Mouse (Mus musculus): ENCODE measurements around the gene Incenp. TPM values are rescaled to one million over a fixed set of nuclear protein-coding genes. Genes with fewer than 3 reads are reported as not detected.
A peak's percentile ranks its signal among the peaks of the same experiment; 100 is the strongest.

Gene Incenp
- polyA plus RNA-seq (2016; fragmentation: Nextera tagmentation; extraction: Ambion mirVana): 124 and 150 TPM in 2 replicates

DNA sequence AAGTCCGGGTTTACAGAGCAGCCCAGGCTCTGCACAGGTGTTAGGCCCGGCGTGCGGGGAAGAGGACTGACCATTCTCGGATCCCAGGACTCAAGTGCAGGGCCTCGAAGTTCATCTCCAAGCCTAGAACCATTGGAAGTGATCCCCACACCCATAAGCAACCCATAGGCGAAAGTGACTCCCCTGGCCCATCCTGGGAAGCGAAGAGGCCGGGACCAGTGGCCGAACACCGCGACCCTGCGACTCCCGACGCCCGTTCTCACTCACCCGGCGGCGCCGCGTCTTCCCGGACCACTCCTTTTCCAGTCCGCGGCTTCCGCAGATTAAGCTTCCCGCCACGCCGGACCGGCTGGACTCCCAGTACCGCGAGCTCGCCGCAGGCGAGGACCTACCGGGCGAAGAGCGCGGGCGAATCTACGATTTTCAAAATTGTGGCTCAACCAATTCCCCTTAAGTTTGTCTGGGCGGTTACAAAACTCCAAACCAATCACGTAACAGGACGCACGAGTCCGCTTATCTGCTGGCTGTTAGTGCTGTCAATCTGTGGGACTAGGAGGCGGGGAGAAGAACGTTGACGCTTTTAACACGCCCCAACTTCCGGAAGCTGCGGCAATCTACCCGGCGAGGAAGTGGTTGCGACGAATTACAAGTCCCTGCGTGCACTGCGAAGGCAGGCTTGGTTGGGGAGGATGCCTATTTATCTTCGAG, at the start of gene Incenp:
TSS of gene Incenp (minus strand) at position 480 of the 708 bp plus-strand sequence.
- WGBS: under 1% methylated on average over 58 of the region's 58 CpGs

DNA sequence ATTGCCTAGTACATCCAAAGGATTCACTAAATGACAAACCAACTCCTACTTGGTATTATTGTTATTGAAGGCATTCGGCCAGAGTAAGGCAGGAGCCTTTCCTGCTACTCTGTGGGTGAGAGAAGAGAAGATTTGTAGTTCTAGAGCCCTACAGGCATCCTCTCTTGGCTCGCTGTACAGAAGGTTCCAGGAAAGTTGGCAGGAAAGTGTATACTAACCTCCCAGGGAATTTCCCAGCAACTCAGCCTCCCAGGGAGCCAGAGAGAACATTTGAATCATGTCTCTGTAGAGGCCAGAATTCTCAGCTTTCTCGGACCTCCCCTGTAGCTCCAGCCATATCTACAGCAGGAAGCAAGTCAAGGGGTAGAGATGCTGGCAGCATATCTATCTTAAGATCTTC, 47.6 kb upstream of the Incenp start:
- Histone ChIP-seq H3K36me3 (no peaks in the 10 kb centered on the region), H3K27ac (no peak overlapping the region), H3K27me3 (ENCODE audit: insufficient read depth, poor library complexity, severe bottlenecking) (no peaks in the 10 kb centered on the region), H3K4me1 (replicated peaks) (peaks cover 16% of the 10 kb centered on the region), H3K4me3 (no peak overlapping the region), H3K9me3 (no peaks in the 10 kb centered on the region)
- DNase-seq (ENCODE audit: low spot score): no peak
- 93% methylated on average over 3 of the region's 3 CpGs for WGBS

More for the DNA sequence above, at the start of gene Incenp:
- Histone ChIP-seq H3K4me1 (replicated peaks) (peaks cover 33% of the 10 kb centered on the region), H3K27ac (peak within 1 kb of the TSS; percentile 96), H3K4me3 (peak within 1 kb of the TSS; percentile 95), H3K9me3 (0 out of 2 replicates have a peak, but pooled peaks cover 4% of the 10 kb centered on the region), H3K36me3 (peaks cover 31% of the 10 kb centered on the region), H3K27me3 (ENCODE audit: insufficient read depth, poor library complexity, severe bottlenecking) (no peaks in the 10 kb centered on the region)
- DNase-seq (ENCODE audit: low spot score): peak; percentile 96

DNA sequence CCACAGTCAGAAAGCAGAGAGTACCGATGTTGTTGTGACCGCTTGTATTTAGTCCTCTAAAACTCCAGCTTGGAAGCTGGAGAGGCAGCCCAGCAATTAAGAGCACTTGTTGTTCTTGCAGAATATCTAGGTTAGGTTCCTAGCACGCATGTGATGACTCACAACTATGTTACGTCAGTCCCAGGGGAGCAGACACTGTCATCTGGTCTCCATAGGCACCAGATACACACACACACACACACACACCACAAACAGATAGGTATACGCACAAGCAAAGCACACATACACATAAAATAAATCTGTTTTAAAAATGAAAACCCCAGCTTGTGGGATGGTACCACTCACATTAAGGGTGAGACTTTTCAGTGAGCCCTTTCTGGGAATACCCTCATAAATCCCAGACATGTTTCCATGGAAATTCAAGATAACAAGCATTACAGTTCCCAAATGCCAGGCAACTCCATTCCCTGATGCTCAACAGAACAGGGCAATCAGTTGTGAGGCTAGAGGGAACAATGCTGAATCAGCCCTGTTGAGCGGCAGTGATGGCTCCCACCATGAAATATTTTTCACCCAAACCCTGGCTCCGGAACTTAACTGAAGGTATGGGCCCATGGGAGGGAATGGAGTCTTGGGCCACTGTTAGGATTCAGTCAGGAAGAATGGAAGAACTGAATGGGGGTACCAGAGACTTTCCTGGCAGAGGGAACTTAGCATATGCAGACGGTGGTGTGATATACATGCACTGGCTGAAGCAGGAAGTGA, 46.6 kb upstream of the Incenp start:
- H3K36me3 ChIP-seq: no peaks in the 10 kb centered on the region
- DNase-seq (ENCODE audit: low spot score): no peak
- no peak overlapping the region for H3K27ac ChIP-seq
- H3K27me3 ChIP-seq (ENCODE audit: insufficient read depth, poor library complexity, severe bottlenecking): no peaks in the 10 kb centered on the region
- H3K4me3 ChIP-seq: no peak overlapping the region
- no peaks in the 10 kb centered on the region for H3K9me3 ChIP-seq
- WGBS: 91% methylated on average over 8 of the region's 8 CpGs
- peaks cover 26% of the 10 kb centered on the region for H3K4me1 ChIP-seq (replicated peaks)

DNA sequence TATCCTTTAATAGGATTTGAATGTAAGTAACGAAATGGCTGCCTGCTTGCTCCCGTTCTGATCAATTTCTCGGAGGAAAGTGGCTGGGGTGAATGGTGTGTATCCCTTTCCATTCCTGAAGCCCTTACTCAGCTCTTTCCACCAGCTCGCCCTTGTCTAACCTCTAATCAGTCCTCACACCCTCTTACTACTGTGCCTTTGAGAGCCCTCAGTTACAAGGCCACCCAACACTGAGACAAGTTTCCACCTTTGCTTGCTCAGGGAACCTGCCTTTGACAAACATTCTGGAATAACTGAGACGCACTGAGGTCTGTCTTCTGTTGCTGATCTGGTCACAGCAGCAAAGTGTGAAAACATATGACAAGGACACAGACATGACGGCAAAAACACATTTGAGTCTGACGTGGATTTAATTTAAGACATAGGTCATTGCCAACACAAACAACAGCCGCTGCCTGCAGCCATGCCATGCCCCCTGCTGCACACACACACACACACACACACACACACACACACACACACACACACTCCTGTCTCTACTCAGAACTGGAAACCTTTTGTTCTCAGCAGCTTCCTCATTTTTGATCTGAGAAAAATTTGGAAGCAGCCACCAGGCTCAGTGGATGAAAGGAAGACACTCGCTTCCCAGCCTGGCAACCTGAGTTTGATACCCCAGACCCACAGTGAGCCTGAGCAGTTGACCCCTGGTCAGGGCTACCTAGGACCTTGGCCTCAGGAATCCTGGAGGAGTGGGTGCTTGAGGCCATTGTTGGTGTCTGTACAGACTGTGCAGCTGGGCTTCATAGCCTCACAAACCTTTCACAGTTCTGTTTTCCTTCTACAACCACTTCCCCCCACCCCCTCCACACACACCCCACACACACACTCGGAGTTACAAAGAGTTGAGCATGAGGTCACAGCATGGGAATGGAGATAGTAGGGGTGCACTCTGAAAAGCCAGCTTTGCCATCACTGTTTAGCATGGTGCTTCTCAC, 43.5 kb upstream of the Incenp start:
- Histone ChIP-seq H3K36me3 (no peaks in the 10 kb centered on the region), H3K9me3 (no peaks in the 10 kb centered on the region), H3K4me1 (replicated peaks) (peaks cover 41% of the 10 kb centered on the region), H3K27ac (peak overlapping the region; percentile 41; the same call in 1 of the 2 replicates), H3K27me3 (ENCODE audit: insufficient read depth, poor library complexity, severe bottlenecking) (no peaks in the 10 kb centered on the region), H3K4me3 (no peak overlapping the region)
- no peak for DNase-seq (ENCODE audit: low spot score)
- WGBS: 63% methylated on average over 10 of the region's 10 CpGs

DNA sequence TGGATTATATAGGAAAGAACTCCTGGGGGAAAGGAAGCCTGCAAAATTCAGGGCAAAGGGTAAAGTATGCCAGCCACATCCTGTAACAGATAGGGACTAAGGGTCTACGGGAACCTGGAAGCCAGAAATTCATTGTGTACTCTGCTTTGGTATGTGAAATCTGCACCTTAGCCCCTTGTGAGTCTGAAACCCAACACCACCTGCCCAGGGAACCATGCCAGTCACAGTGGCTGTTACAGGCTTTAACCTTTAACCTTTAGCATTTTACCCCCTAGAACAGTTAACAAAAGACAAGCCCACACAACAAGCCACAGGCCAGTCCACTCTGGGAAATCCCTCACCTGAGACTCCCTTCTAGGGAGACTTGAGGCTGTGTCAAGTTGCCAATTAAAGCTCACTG, 42.5 kb upstream of the Incenp start:
- Histone ChIP-seq H3K27ac (peak overlapping the region; percentile 41; the same call in 1 of the 2 replicates), H3K9me3 (no peaks in the 10 kb centered on the region), H3K27me3 (ENCODE audit: insufficient read depth, poor library complexity, severe bottlenecking) (no peaks in the 10 kb centered on the region), H3K4me3 (no peak overlapping the region), H3K36me3 (no peaks in the 10 kb centered on the region), H3K4me1 (replicated peaks) (peaks cover 41% of the 10 kb centered on the region)
- no peak for DNase-seq (ENCODE audit: low spot score)
- 51% methylated on average over 1 of the region's 1 CpGs for WGBS

DNA sequence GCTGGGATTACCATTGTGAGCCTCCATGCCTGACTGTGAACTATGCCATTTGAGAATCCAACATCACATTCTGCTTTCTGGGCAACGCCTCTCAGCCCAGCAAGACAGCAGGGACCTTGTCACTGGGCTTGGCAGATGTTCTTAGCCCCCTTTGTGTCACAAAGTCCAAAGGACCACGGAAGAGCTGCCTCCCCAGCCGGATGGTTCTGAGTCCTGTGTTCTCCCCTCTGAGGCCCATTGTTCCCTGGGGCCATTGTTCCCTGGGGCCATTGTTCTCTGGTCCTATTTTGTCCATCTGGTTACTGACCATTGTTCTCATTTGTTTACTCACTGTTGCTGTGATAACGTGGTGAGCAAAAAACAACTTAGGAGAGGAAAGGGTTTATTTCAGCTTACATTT, 41.6 kb upstream of the Incenp start:
- Histone ChIP-seq H3K27ac (peak overlapping the region; percentile 64), H3K9me3 (no peaks in the 10 kb centered on the region), H3K4me1 (replicated peaks) (peaks cover 45% of the 10 kb centered on the region), H3K36me3 (no peaks in the 10 kb centered on the region), H3K27me3 (ENCODE audit: insufficient read depth, poor library complexity, severe bottlenecking) (no peaks in the 10 kb centered on the region), H3K4me3 (no peak overlapping the region)
- 11% methylated on average over 4 of the region's 4 CpGs for WGBS
- peak; percentile 60 for DNase-seq (ENCODE audit: low spot score)

DNA sequence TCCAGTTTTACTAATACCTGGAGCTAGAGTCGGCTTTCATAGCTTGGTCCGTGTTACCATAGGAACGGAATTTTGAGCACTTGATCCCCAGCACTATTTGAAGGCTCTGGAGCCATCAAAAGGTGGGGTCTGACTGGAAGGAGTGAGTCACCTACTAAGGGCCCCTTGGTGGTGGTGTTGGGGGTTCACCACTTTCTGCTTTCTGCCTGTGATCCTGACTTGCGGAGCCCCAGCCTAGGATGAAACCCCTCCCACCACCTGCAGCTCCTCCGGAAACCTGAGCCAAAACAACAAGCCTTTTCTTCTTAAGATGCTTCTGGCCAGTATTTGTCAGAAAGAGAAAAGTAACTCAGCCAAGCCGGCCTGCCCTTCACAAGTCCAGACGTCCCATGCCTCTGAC, 40.5 kb upstream of the Incenp start:
- Histone ChIP-seq H3K36me3 (no peaks in the 10 kb centered on the region), H3K27ac (peak overlapping the region; percentile 50), H3K9me3 (no peaks in the 10 kb centered on the region), H3K4me3 (no peak overlapping the region), H3K27me3 (ENCODE audit: insufficient read depth, poor library complexity, severe bottlenecking) (no peaks in the 10 kb centered on the region), H3K4me1 (replicated peaks) (peaks cover 50% of the 10 kb centered on the region)
- WGBS: 65% methylated on average over 7 of the region's 7 CpGs
- DNase-seq (ENCODE audit: low spot score): no peak

DNA sequence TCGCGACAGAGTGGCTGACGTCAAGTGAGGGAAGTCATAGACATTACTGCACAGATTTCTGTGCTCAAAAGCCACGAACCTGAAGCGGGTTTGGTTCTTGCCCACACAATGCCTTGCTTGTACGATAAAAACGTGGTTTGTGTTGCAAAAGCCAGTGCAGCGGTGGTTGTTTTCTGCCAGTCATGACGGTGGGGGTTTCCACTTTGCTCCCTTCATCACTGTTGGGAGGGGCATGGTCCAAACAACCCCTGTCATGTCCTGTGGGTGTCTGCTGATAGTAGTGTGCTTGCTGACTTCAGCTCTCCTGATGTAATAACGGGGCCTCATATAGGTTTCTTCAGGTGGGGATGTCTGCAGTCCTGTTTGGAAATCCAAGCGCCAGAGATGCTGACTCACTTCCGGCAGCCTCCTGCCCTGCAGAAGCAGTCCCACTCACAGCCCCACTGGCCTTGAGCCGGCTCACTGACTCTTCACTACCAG, 39.5 kb upstream of the Incenp start:
- DNase-seq (ENCODE audit: low spot score): no peak
- Histone ChIP-seq H3K36me3 (no peaks in the 10 kb centered on the region), H3K4me3 (no peak overlapping the region), H3K27me3 (ENCODE audit: insufficient read depth, poor library complexity, severe bottlenecking) (no peaks in the 10 kb centered on the region), H3K9me3 (no peaks in the 10 kb centered on the region), H3K27ac (no peak overlapping the region), H3K4me1 (replicated peaks) (peaks cover 50% of the 10 kb centered on the region)
- 77% methylated on average over 13 of the region's 13 CpGs for WGBS

DNA sequence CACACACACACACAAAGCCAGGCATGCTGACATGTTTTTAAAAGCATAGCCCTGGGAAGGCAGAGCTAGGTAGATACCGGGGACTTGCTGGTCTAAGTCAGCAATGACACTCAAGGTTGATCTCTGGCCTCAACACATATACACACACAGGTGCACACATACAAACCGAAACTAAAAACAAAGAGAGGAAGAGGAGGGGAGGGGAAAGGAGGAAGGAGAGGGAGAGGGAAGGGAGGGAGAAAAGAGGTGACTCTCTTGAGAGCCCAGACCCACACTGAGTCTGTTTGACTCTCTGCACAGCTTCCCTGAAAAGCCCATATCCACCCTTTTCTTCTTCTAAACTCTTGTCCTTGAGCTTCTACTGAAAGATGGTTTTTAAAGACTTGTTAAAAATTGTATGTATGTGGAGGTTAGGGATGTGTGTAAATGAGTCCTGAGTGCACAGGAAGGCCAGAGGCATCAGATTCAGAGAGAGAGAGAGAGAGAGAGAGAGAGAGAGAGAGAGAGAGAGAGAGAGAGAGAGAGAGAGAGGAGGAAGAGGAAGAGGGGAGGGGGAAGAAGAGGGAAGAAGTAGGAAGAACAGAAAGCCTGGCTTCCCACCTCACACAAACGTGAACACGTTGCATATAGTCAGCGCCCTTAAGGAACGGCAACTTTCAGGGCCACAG, 38.9 kb upstream of the Incenp start:
- Histone ChIP-seq H3K4me1 (replicated peaks) (peaks cover 47% of the 10 kb centered on the region), H3K27ac (no peak overlapping the region), H3K4me3 (no peak overlapping the region), H3K36me3 (no peaks in the 10 kb centered on the region), H3K27me3 (ENCODE audit: insufficient read depth, poor library complexity, severe bottlenecking) (no peaks in the 10 kb centered on the region), H3K9me3 (no peaks in the 10 kb centered on the region)
- DNase-seq (ENCODE audit: low spot score): no peak
- 80% methylated on average over 6 of the region's 6 CpGs for WGBS

DNA sequence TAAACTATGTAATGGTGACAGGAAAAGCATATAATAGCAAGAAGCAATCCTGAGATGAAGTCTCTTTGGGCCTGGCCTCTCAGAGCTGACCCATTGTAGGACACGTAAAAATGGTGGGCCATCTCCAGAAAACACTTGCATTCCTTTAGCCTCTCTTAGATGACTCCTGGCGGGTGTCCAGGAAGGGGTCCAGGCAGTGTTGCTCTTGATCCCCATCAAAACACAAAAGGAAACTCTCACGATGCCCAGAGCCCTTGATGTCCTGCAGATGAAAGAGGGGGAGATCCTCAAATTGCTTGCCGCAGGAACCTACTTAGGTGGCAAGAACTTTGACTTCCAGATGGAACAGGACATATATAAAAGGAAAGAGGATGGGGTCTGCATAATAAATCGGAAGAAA, 38.1 kb upstream of the Incenp start:
- Histone ChIP-seq H3K9me3 (peaks cover under 1% of the 10 kb centered on the region; the same call in 1 of the 2 replicates), H3K4me3 (no peak overlapping the region), H3K4me1 (replicated peaks) (peaks cover 38% of the 10 kb centered on the region), H3K36me3 (no peaks in the 10 kb centered on the region), H3K27me3 (ENCODE audit: insufficient read depth, poor library complexity, severe bottlenecking) (no peaks in the 10 kb centered on the region), H3K27ac (no peak overlapping the region)
- no peak for DNase-seq (ENCODE audit: low spot score)
- WGBS: 71% methylated on average over 5 of the region's 5 CpGs

DNA sequence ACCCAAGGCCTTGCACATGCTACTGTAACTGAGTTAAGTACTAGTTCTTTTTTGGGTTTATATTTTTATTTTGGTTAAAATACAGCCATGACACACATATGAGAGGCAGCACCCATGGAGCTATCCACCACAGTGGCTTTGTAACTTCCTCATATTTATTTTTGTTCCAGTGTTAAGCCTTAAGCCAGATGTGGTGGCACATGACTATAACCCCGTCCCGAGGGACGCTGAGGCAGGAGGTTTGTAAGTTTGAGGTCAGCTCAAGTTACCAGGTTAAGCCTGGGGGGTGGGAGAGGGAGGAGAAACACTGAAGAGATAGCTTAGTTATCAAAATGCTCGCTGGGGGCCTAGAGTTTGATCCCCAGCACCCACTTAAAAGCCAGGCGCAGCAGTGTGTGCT, 37.2 kb upstream of the Incenp start:
- Histone ChIP-seq H3K36me3 (no peaks in the 10 kb centered on the region), H3K4me3 (no peak overlapping the region), H3K9me3 (peaks cover 3% of the 10 kb centered on the region; the same call in 1 of the 2 replicates), H3K27me3 (ENCODE audit: insufficient read depth, poor library complexity, severe bottlenecking) (no peaks in the 10 kb centered on the region), H3K4me1 (replicated peaks) (peaks cover 30% of the 10 kb centered on the region), H3K27ac (no peak overlapping the region)
- no peak for DNase-seq (ENCODE audit: low spot score)
- 58% methylated on average over 5 of the region's 5 CpGs for WGBS

DNA sequence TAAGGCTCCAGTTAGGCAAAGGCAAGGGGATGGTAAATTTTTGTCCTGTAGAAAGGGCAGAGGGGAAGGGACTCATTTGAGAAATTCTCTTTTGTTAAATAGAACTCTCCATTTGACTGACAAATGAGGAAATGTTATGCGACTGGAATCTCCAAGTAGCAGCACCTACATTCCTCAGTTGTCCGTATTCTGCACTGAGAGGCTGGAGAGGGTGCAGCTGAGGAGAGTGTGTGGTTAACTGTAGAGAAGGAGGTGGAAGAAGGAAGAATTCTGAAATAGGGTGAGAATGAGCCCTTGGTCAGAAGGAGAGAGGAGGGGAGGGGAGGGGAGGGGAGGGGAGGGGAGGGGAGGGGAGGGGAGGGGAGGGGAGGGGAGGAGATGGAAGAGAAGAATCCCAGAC, 34.6 kb upstream of the Incenp start:
- Histone ChIP-seq H3K27me3 (ENCODE audit: insufficient read depth, poor library complexity, severe bottlenecking) (no peaks in the 10 kb centered on the region), H3K36me3 (no peaks in the 10 kb centered on the region), H3K9me3 (peaks cover 3% of the 10 kb centered on the region; the same call in 1 of the 2 replicates), H3K4me1 (replicated peaks) (0 out of 2 replicates have a peak, but pooled peaks cover 9% of the 10 kb centered on the region), H3K4me3 (no peak overlapping the region), H3K27ac (no peak overlapping the region)
- no peak for DNase-seq (ENCODE audit: low spot score)
- WGBS: 73% methylated on average over 2 of the region's 2 CpGs
